Mouse (Mus musculus) hindbrain, embryonic 12.5 days (tissue): Measurements from ENCODE around the gene Tubb2a. TPM values are rescaled to one million over a fixed set of nuclear protein-coding genes. Genes with fewer than 3 reads are reported as not detected.

ENCODE experiments used
- ATAC-seq: fragments of 200-750 bp; cut with Nextera tagmentation; 2 replicates; pipeline ENCODE4 v1.8.0; 2017; ENCODE audit warnings: moderate TSS enrichment; ENCODE audit not compliant: low FRiP score
- H3K27ac ChIP-seq: fragments of 300-500 bp; sonication (generic); 2 replicates; pipeline ENCODE4 v1.5.1; 2016; ENCODE audit warnings: mild to moderate bottlenecking
- H3K27me3 ChIP-seq: fragments of 300-500 bp; sonication (generic); 2 replicates; pipeline ENCODE4 v1.6.1; 2016; ENCODE audit warnings: mild to moderate bottlenecking
- H3K36me3 ChIP-seq: fragments of 300-500 bp; sonication (generic); 2 replicates; pipeline ENCODE4 v1.6.1; 2016; ENCODE audit warnings: mild to moderate bottlenecking
- H3K4me1 ChIP-seq: fragments of 300-500 bp; sonication (generic); 2 replicates; pipeline ENCODE4 v1.6.1; 2016
- H3K4me2 ChIP-seq: fragments of 300-500 bp; sonication (generic); replicated peaks from 2 replicates; pipeline ENCODE4 v1.6.1; 2016; ENCODE audit warnings: mild to moderate bottlenecking
- H3K4me3 ChIP-seq: fragments of 300-500 bp; sonication (generic); 2 replicates; pipeline ENCODE4 v1.5.1; 2016; ENCODE audit warnings: mild to moderate bottlenecking
- H3K9ac ChIP-seq: fragments of 300-500 bp; sonication (generic); 2 replicates; pipeline ENCODE4 v1.6.1; 2016; ENCODE audit warnings: mild to moderate bottlenecking, moderate library complexity
- H3K9me3 ChIP-seq: fragments of 300-500 bp; sonication (generic); replicated peaks from 2 replicates; pipeline ENCODE4 v1.6.1; 2016; ENCODE audit warnings: mild to moderate bottlenecking
- WGBS: fragments of 180-500 bp; shearing (Covaris S2); methylation state at CpG from one replicate; pipeline ENCODE4 v1.1.7; 2016; 5-methylcytosine and 5-hydroxymethylcytosine counted together
- polyA plus RNA-seq: library from polyadenylated mRNA; unstranded; fragments of >200 nt; fragmentation: Nextera tagmentation; extraction: Ambion mirVana; gene quantifications from 2 replicates; pipeline ENCODE4 v1.2.1, GENCODE M21; 2016

Tubb2a gene
- polyA plus RNA-seq, result 785 and 845 TPM in 2 replicates

DNA sequence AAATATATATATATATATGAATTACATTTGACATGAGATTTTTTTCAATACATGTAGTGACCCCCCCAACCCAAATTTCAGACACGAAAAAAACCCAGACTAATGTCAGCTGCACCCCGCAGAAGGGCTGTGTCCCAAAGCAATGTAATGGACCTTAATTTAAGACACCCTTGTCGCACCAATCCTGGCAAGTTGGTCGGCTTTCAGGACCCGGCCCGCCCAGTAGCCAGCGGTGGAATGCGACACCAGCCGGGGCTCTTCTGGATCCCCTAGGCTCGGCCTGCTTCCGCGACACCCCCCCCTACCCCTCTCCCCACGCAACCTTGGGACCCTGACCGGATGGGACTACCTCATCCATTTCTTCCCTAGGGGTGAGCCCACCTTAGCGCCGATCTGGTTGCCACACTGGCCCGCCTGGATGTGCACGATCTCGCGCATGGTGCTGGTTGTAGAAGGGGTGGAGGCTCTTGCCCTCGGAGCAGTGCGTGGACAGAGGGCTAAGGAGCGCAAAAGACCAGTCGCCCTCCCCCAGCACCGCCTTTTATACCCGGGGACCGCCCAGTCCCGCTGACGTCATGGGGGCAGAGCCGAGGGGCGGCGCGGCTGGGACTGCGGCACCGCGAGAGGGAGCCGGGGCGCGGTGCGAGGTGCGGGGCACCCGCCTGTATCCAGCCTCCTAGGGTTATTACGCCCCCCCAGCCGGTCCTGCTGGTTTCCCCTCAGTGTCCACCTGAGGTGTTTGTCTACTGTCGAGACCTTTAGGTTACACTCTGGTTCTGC, at the start of gene Tubb2a:
Gene Tubb2a (minus strand): TSS at position 516 of the 780 bp plus-strand sequence.
- peak within 1 kb of the TSS; percentile 84 for H3K9ac ChIP-seq
- no peaks in the 10 kb centered on the region for H3K9me3 ChIP-seq
- H3K27ac ChIP-seq, result peak within 1 kb of the TSS; percentile 95
- H3K27me3 ChIP-seq, result no peaks in the 10 kb centered on the region; the same call in 1 of the 2 replicates
- WGBS, result 1% methylated on average over 45 of the region's 45 CpGs
- peaks cover 17% of the 10 kb centered on the region for H3K36me3 ChIP-seq
- peak within 1 kb of the TSS; percentile 63 for H3K4me2 ChIP-seq
- H3K4me3 ChIP-seq, result peak within 1 kb of the TSS; percentile 68
- peak; percentile 86 for ATAC-seq
- peaks cover 26% of the 10 kb centered on the region for H3K4me1 ChIP-seq

DNA sequence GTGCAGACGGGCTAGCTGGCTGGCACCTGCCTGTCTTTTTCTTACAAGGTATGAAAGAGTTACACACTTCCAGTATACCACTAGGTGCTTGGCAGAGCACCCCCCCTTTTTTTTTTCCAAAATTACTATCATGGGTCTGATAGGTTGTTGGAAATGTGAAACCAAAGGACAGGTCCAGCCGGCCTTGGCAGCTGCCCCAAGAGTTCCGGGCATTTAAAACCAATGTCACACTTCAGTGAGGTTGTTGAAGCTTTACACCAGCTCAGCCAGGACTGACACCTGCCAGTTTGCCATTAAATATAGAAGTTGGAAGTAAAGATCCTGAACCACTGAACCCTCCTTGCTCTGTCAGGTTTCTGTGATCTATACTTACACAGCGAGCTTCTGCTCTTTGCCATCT, 47.9 kb upstream of the Tubb2a start:
- no peaks in the 10 kb centered on the region for H3K27me3 ChIP-seq
- H3K4me2 ChIP-seq, result peak overlapping the region; percentile 71
- H3K27ac ChIP-seq, result no peak overlapping the region
- 61% methylated on average over 4 of the region's 4 CpGs for WGBS
- no peaks in the 10 kb centered on the region for H3K9me3 ChIP-seq
- peaks cover 34% of the 10 kb centered on the region for H3K36me3 ChIP-seq
- H3K4me1 ChIP-seq, result peaks cover 24% of the 10 kb centered on the region
- no peak for ATAC-seq
- peak overlapping the region; percentile 62 for H3K9ac ChIP-seq
- peak overlapping the region; percentile 42 for H3K4me3 ChIP-seq

DNA sequence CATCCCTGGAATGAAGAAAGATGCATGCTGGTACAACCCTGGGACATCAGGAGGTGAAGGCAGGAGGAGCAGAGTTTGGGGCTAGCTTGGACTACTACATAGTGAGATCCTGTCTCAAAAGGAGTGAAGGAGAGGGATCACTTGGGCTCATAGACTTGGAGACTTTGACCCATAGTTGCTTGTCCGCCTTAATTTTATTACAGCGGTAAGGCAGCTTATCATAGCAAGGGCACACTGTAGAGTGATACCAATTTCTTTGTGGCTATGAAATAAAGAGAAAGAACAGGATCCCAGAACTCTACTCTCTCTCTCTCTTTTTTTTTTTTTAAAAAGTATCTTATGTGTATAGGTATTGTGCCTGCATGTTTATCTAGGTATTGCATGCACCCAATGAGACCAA, 42.7 kb upstream of the Tubb2a start:
- peaks cover 22% of the 10 kb centered on the region; the same call in 1 of the 2 replicates for H3K36me3 ChIP-seq
- H3K9me3 ChIP-seq, result no peaks in the 10 kb centered on the region
- no peaks in the 10 kb centered on the region for H3K27me3 ChIP-seq
- no peak for ATAC-seq
- WGBS, result 100% methylated on average over 2 of the region's 2 CpGs
- H3K9ac ChIP-seq, result no peak overlapping the region
- H3K4me2 ChIP-seq, result no peak overlapping the region
- H3K27ac ChIP-seq, result no peak overlapping the region
- H3K4me3 ChIP-seq, result no peak overlapping the region
- peaks cover 21% of the 10 kb centered on the region for H3K4me1 ChIP-seq

DNA sequence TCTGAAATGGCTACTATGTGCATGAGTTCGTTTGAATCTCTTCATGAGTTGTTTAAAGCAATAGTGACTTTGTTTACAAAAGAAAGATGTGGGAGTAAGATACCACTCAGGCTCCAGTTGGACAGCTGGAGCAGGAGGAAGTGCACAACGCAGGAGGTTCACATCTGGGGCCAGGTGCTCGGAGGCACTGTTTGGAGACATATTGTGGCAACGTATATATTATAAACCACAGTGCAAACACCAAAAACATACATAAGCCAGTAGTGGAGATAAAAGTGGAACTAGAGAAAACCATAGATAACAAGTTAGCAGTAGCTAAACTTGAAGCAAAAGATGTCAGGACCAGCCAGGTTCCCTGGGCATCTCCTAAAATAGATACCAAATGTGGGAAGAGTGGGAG, 41.6 kb upstream of the Tubb2a start:
- Histone ChIP-seq H3K27ac (no peak overlapping the region), H3K4me3 (no peak overlapping the region), H3K4me1 (peaks cover 10% of the 10 kb centered on the region), H3K9me3 (no peaks in the 10 kb centered on the region), H3K4me2 (no peak overlapping the region), H3K9ac (no peak overlapping the region), H3K36me3 (peaks cover 14% of the 10 kb centered on the region; the same call in 1 of the 2 replicates), H3K27me3 (no peaks in the 10 kb centered on the region)
- ATAC-seq, result no peak
- WGBS, result 84% methylated on average over 4 of the region's 4 CpGs

DNA sequence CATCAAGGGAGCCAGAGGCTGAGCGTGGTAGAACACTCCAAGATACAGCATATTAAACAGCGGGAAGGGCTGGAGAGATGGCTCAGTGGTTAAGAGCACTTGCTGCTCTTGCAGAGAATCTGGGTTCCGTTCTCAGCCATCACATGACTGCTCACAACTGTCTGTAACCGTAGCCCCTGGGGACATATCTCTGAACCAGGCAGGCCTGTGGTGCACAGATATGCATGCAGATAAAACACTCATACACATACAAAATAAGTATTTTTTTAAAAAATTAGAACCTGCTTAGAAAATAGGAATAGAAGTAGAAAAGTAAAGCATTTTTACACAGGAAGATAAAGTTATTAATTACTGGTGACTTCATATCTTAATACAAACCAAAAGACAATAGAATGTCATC, 41.0 kb upstream of the Tubb2a start:
- Histone ChIP-seq H3K4me1 (peaks cover 4% of the 10 kb centered on the region), H3K4me2 (no peak overlapping the region), H3K9ac (no peak overlapping the region), H3K27me3 (no peaks in the 10 kb centered on the region), H3K9me3 (no peaks in the 10 kb centered on the region), H3K36me3 (peaks cover 8% of the 10 kb centered on the region; the same call in 1 of the 2 replicates), H3K4me3 (no peak overlapping the region), H3K27ac (no peak overlapping the region)
- WGBS, result 84% methylated on average over 4 of the region's 4 CpGs
- no peak for ATAC-seq

DNA sequence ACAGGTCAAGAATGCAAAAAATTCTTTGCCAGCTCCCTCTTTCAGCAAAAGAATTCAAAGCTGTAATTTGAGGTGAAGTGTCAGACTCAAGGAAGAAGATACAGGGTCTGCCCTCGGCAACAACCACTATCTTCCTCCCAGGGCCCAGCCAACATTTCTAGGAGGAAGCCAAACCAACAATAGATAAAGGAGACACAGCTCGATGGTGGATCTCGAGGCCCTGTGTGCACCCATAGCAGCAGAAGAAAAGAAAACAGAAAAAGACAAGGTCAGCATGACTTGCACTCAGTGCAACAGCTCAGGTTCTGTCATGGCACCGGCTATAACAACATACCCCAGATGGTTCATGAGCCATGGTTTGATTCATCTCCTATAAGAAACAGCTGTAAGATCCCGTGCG, 38.7 kb upstream of the Tubb2a start:
- no peak for ATAC-seq
- peaks cover 2% of the 10 kb centered on the region; the same call in 1 of the 2 replicates for H3K36me3 ChIP-seq
- H3K4me3 ChIP-seq, result no peak overlapping the region
- no peak overlapping the region for H3K4me2 ChIP-seq
- no peaks in the 10 kb centered on the region for H3K4me1 ChIP-seq
- WGBS, result 77% methylated on average over 6 of the region's 6 CpGs
- H3K9me3 ChIP-seq, result no peaks in the 10 kb centered on the region
- no peaks in the 10 kb centered on the region for H3K27me3 ChIP-seq
- no peak overlapping the region for H3K27ac ChIP-seq
- no peak overlapping the region for H3K9ac ChIP-seq

DNA sequence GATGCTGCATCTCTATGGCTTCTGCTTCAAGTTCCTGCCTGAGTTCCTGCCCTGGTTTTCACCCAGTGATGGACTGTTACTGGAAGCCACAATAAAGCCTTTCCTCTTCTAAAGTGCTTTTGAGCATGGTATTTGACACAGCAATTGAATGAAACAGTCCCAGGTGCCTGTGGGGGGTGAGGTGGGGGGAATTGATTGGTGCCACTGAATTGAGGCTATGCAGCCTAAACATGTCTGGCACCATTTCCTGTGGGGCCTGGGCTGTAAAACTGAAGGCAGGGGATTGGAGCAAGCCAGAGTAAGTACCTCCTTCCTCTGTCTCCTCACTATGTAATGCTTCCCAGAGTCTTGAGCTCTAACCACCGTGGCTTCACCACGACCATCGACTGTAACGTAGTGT, 36.8 kb upstream of the Tubb2a start:
- Histone ChIP-seq H3K9me3 (no peaks in the 10 kb centered on the region), H3K9ac (no peak overlapping the region), H3K36me3 (no peaks in the 10 kb centered on the region), H3K4me2 (no peak overlapping the region), H3K27ac (no peak overlapping the region), H3K27me3 (no peaks in the 10 kb centered on the region), H3K4me1 (peaks cover 3% of the 10 kb centered on the region; the same call in 1 of the 2 replicates), H3K4me3 (no peak overlapping the region)
- WGBS, result 85% methylated on average over 4 of the region's 4 CpGs
- no peak for ATAC-seq

DNA sequence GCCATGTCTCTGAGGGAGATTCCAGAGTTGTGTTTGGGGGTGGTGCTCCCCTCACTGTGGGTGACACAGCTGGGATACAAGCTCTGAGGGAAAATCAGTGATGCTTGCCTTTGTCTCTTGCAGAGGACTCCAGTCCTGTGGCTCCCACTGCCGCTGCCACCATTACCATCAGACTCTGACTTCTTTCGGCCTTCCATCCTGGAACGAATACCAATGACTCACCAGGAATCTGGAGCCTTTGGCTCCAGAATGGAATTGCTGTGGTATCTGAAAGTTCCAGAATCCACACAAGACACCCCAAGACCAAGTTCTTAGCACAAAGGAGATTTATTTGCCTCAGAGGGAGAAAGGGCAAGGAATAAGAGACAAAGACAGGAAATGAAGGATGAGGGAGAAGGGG, 35.3 kb upstream of the Tubb2a start:
- no peaks in the 10 kb centered on the region for H3K36me3 ChIP-seq
- no peak overlapping the region for H3K9ac ChIP-seq
- no peak for ATAC-seq
- H3K4me2 ChIP-seq, result no peak overlapping the region
- H3K4me3 ChIP-seq, result no peak overlapping the region
- no peaks in the 10 kb centered on the region for H3K9me3 ChIP-seq
- H3K4me1 ChIP-seq, result peaks cover 6% of the 10 kb centered on the region; the same call in 1 of the 2 replicates
- no peak overlapping the region for H3K27ac ChIP-seq
- H3K27me3 ChIP-seq, result no peaks in the 10 kb centered on the region
- 79% methylated on average over 3 of the region's 3 CpGs for WGBS

DNA sequence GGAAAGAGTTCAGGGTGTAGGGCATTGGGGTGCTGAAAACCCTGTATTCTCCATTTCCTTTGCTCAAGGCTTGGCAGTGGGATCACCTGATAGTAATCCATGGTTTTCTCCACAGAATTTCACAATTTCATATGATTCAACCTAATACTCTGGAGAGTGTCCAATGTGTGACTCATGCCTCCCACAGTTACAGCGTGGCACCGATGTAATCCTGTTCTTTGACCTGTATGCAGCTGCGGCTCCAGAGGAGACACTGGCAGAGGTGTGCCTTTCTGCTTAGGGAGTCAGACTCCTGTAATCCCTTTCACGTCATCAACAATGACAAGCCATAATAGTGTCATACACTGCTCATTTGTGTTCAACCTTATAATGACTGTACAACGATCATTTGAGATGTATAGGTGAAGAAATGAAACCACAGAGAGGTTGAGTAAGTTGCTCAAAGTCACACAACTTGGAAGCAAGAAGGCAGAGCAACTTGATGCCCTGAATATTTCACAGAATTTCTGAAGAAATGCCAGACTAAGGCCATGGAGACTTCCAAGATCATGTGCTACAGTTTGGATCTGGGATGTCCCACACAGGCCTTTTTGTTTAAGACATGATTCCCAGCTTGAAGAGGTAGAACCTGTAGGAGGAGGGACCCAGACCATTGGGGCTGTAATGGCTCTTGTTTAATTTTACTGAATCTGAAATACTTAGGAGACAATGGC, 34.7 kb upstream of the Tubb2a start:
- H3K4me1 ChIP-seq, result peaks cover 6% of the 10 kb centered on the region; the same call in 1 of the 2 replicates
- H3K36me3 ChIP-seq, result no peaks in the 10 kb centered on the region
- no peak overlapping the region for H3K4me3 ChIP-seq
- no peak for ATAC-seq
- no peak overlapping the region for H3K4me2 ChIP-seq
- H3K27ac ChIP-seq, result no peak overlapping the region
- no peaks in the 10 kb centered on the region for H3K9me3 ChIP-seq
- 90% methylated on average over 5 of the region's 5 CpGs for WGBS
- no peak overlapping the region for H3K9ac ChIP-seq
- no peaks in the 10 kb centered on the region for H3K27me3 ChIP-seq

DNA sequence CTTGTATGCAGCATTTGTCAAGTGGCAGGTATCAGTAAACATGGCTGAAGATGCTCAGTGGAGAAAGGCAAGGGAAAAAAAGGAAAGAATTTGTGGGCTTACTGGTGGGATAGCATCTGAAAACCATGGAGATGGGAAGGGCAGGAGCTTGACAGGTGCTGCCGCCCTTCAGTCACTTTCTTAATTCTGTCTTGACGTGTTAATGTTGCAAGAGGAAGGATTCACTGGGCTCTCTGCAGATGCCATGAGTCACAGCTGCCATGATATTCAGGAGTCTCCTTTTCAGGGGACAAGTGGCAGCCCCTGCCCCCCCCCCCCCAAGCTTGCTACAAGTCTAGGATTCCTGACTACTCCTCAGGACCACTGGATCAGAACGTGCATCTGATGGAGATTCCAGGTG, 34.1 kb upstream of the Tubb2a start:
- Histone ChIP-seq H3K4me2 (no peak overlapping the region), H3K36me3 (no peaks in the 10 kb centered on the region), H3K4me3 (no peak overlapping the region), H3K27me3 (no peaks in the 10 kb centered on the region), H3K9me3 (no peaks in the 10 kb centered on the region), H3K9ac (no peak overlapping the region), H3K27ac (no peak overlapping the region), H3K4me1 (peaks cover 6% of the 10 kb centered on the region; the same call in 1 of the 2 replicates)
- no peak for ATAC-seq
- WGBS, result 80% methylated on average over 3 of the region's 3 CpGs

DNA sequence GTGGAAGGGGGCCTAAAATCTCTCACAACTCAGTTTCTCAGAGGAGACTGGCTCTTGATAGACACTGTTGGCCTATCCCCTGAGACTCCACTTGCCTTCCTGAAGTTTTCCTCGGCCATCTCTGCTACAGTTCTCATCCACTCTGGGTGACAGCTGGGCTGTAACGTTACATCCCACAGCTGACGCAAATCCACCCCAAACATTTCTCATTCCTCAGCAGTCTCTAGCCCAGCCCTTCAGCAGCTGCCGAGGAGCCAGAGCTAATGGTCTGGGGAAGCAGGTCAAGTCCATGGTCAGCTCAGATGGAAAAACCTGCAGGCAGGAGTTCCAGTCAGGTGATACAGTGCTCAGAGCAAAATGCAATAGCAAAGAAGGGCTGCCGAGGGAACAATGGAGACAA, 33.2 kb upstream of the Tubb2a start:
- no peaks in the 10 kb centered on the region for H3K36me3 ChIP-seq
- no peak overlapping the region for H3K4me3 ChIP-seq
- H3K9me3 ChIP-seq, result no peaks in the 10 kb centered on the region
- H3K9ac ChIP-seq, result no peak overlapping the region
- H3K27me3 ChIP-seq, result no peaks in the 10 kb centered on the region
- 71% methylated on average over 5 of the region's 5 CpGs for WGBS
- no peak overlapping the region for H3K27ac ChIP-seq
- peaks cover 6% of the 10 kb centered on the region; the same call in 1 of the 2 replicates for H3K4me1 ChIP-seq
- ATAC-seq, result no peak
- no peak overlapping the region for H3K4me2 ChIP-seq

DNA sequence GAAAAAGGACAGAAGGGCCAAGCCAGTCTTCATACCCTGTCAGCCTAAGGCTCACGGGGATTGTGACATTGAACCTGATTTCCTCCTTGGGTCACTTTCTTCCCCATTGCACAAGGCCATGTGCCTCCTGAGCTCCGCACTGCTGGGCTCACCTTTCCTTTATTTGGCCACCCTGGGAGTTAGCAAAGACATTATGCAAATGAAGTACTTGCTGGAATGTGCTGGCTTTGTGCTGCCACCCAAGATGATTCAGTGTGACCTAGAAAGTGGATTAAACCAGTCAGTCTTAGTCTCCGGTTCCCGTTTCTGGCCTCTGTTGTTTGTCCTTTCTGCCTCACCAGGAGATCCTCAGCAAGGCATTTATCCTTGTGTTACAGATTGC, 31.9 kb upstream of the Tubb2a start:
- no peaks in the 10 kb centered on the region for H3K9me3 ChIP-seq
- no peak for ATAC-seq
- no peak overlapping the region for H3K4me3 ChIP-seq
- WGBS, result 50% methylated on average over 4 of the region's 4 CpGs
- H3K4me2 ChIP-seq, result no peak overlapping the region
- H3K27me3 ChIP-seq, result no peaks in the 10 kb centered on the region
- H3K9ac ChIP-seq, result no peak overlapping the region
- peaks cover 6% of the 10 kb centered on the region; the same call in 1 of the 2 replicates for H3K4me1 ChIP-seq
- H3K27ac ChIP-seq, result no peak overlapping the region
- no peaks in the 10 kb centered on the region for H3K36me3 ChIP-seq
